Mouse (Mus musculus): Measurements from ENCODE around the gene Smarca2.

DNA sequence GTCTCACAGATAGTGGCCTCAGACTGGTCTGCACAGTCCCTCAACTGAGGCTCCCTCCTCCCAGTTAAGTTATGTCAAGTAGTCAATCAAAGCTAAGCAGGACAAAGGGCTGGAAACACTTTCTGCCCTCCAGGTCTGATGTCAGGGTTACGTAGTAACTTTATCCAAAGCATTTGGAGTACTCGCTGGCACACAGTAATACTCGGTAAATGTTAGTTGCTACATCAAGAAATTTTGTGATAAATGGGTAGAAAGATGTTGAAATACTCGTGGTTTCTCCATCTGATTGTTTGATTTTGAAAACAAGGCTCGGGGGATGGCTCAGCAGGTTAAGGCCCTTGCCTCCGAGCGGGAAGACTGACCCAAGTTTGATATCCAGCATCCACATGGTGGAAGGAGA lies 53.5 kb downstream of the Smarca2 start:
- no peak for TF ChIP-seq CTCF (conservative IDR thresholded peaks at IDR 0.05; ENCODE audit: low read length)
- TF ChIP-seq NANOG (IDR thresholded peaks at IDR 0.05; ENCODE audit: borderline replicate concordance, low read length): no peak

Measured in E14TG2a.4 (cell line).